Mouse (Mus musculus) megakaryocyte, embryonic 14.5 days (primary cell): ENCODE measurements around the gene Etv6. TPM values are rescaled to one million over a fixed set of nuclear protein-coding genes. Genes with fewer than 3 reads are reported as not detected.
A peak's percentile ranks its signal among the peaks of the same experiment; 100 is the strongest.

ENCODE experiments used
- H3K27me3 ChIP-seq: replicated peaks from 2 replicates; pipeline ENCODE3; 2012; ENCODE audit warnings: inconsistent platforms
- H3K36me3 ChIP-seq: replicated peaks from 2 replicates; pipeline ENCODE3; 2012; ENCODE audit warnings: low read length, inconsistent platforms, mixed read lengths
- H3K4me1 ChIP-seq: 2 replicates; pipeline ENCODE4 v1.6.1; 2012; ENCODE audit warnings: inconsistent platforms
- H3K4me3 ChIP-seq: replicated peaks from 2 replicates; pipeline ENCODE3; 2012; ENCODE audit warnings: moderate library complexity, mild to moderate bottlenecking, inconsistent platforms
- H3K9me3 ChIP-seq: 2 replicates; pipeline ENCODE4 v1.6.1; 2012; ENCODE audit warnings: inconsistent platforms
- FLI1 ChIP-seq: IDR thresholded peaks from 2 replicates; pipeline ENCODE4 v1.6.1; 2012; ENCODE audit warnings: low read length, inconsistent platforms, mixed read lengths
- GATA1 ChIP-seq: IDR thresholded peaks from 3 replicates; pipeline ENCODE4 v1.6.1; 2012; ENCODE audit warnings: mixed read lengths, low read length, inconsistent platforms, borderline replicate concordance
- polyA plus RNA-seq: library from polyadenylated mRNA; stranded (reverse); fragments of >175 nt; gene quantifications from 2 replicates; pipeline ENCODE4 v1.2.3, GENCODE M21; 2012; ENCODE audit warnings: low replicate concordance; ENCODE audit not compliant: insufficient read depth

Etv6 gene
- polyA plus RNA-seq, 1 experiment: 152 TPM

GRCm38 (mm10) chr6:134171906-134172728 lies 136.6 kb downstream of the Etv6 start:
- Histone ChIP-seq H3K4me1 (peaks cover 92% of the 10 kb centered on the region), H3K36me3 (peaks cover 75% of the 10 kb centered on the region)

GRCm38 (mm10) chr6:134173439-134173838 lies 137.9 kb downstream of the Etv6 start:
- peaks cover 97% of the 10 kb centered on the region for H3K4me1 ChIP-seq
- peaks cover 80% of the 10 kb centered on the region for H3K36me3 ChIP-seq
- TF ChIP-seq GATA1 (no peak), FLI1 (no peak)

More at GRCm38 (mm10) chr6:134171906-134172728, 136.6 kb downstream of the Etv6 start:
- H3K4me3 ChIP-seq: no peak overlapping the region
- H3K9me3 ChIP-seq: no peaks in the 10 kb centered on the region
- TF ChIP-seq FLI1: no peak
- no peaks in the 10 kb centered on the region for H3K27me3 ChIP-seq

GRCm38 (mm10) chr6:134175059-134175458 lies 139.6 kb downstream of the Etv6 start:
- Histone ChIP-seq H3K36me3 (peaks cover 80% of the 10 kb centered on the region), H3K4me3 (no peak overlapping the region), H3K9me3 (no peaks in the 10 kb centered on the region), H3K4me1 (peaks cover 97% of the 10 kb centered on the region), H3K27me3 (no peaks in the 10 kb centered on the region)
- TF ChIP-seq GATA1: no peak
- no peak for TF ChIP-seq FLI1

More at GRCm38 (mm10) chr6:134173439-134173838, 137.9 kb downstream of the Etv6 start:
- H3K9me3 ChIP-seq: no peaks in the 10 kb centered on the region
- H3K4me3 ChIP-seq: no peak overlapping the region
- H3K27me3 ChIP-seq: no peaks in the 10 kb centered on the region

- Histone ChIP-seq H3K4me3 (no peak overlapping the region), H3K4me1 (peaks cover 97% of the 10 kb centered on the region), H3K27me3 (no peaks in the 10 kb centered on the region), H3K36me3 (peaks cover 80% of the 10 kb centered on the region), H3K9me3 (no peaks in the 10 kb centered on the region)
- TF ChIP-seq GATA1 (no peak), FLI1 (no peak)
Measured at GRCm38 (mm10) chr6:134177196-134177595, 141.7 kb downstream of the Etv6 start.

- Histone ChIP-seq H3K27me3 (no peaks in the 10 kb centered on the region), H3K36me3 (peaks cover 69% of the 10 kb centered on the region), H3K9me3 (no peaks in the 10 kb centered on the region), H3K4me1 (peaks cover 100% of the 10 kb centered on the region), H3K4me3 (peak overlapping the region; percentile 86)
- TF ChIP-seq GATA1: no peak
- TF ChIP-seq FLI1: no peak
Measured at GRCm38 (mm10) chr6:134182301-134182948, 146.9 kb downstream of the Etv6 start.

- Histone ChIP-seq H3K36me3 (peaks cover 66% of the 10 kb centered on the region), H3K9me3 (no peaks in the 10 kb centered on the region), H3K4me1 (peaks cover 100% of the 10 kb centered on the region), H3K27me3 (no peaks in the 10 kb centered on the region), H3K4me3 (peak overlapping the region; percentile 12)
- TF ChIP-seq FLI1 (no peak), GATA1 (no peak)
Measured at GRCm38 (mm10) chr6:134183592-134184342, 148.3 kb downstream of the Etv6 start.

GRCm38 (mm10) chr6:134186286-134186903 lies 150.9 kb downstream of the Etv6 start:
- peaks cover 100% of the 10 kb centered on the region for H3K4me1 ChIP-seq
- H3K36me3 ChIP-seq: peaks cover 48% of the 10 kb centered on the region
- H3K4me3 ChIP-seq: peak overlapping the region; percentile 72
- no peaks in the 10 kb centered on the region for H3K27me3 ChIP-seq
- TF ChIP-seq FLI1 (0 out of 2 replicates have a peak, but pooled peaks have one; percentile 48), GATA1 (peak; percentile 50; the same call in 1 of the 3 replicates)
- no peaks in the 10 kb centered on the region for H3K9me3 ChIP-seq

GRCm38 (mm10) chr6:134188719-134189118 lies 153.2 kb downstream of the Etv6 start:
- no peak overlapping the region for H3K4me3 ChIP-seq
- peaks cover 56% of the 10 kb centered on the region for H3K36me3 ChIP-seq
- peaks cover 100% of the 10 kb centered on the region for H3K4me1 ChIP-seq
- TF ChIP-seq GATA1 (no peak), FLI1 (no peak)
- H3K27me3 ChIP-seq: no peaks in the 10 kb centered on the region
- H3K9me3 ChIP-seq: no peaks in the 10 kb centered on the region

GRCm38 (mm10) chr6:134189174-134189573 lies 153.7 kb downstream of the Etv6 start:
- Histone ChIP-seq H3K27me3 (no peaks in the 10 kb centered on the region), H3K36me3 (peaks cover 56% of the 10 kb centered on the region), H3K9me3 (no peaks in the 10 kb centered on the region), H3K4me1 (peaks cover 100% of the 10 kb centered on the region), H3K4me3 (no peak overlapping the region)
- TF ChIP-seq GATA1 (no peak), FLI1 (no peak)
